Mouse (Mus musculus) stomach, postnatal 0 days (tissue): ENCODE measurements around the gene Anxa2.

ENCODE experiments used
- CTCF ChIP-seq: IDR thresholded peaks from 2 replicates; pipeline ENCODE4 v1.5.1; 2016; ENCODE audit warnings: antibody characterized with exemption, low read depth, mild to moderate bottlenecking, moderate library complexity
- EP300 ChIP-seq: optimal IDR thresholded peaks from 2 replicates; pipeline ENCODE3; 2016; ENCODE audit warnings: antibody characterized with exemption

GRCm38 (mm10) chr9:69488510-69488909 is 35.1 kb downstream of the Anxa2 start:
- TF ChIP-seq CTCF (no peak), EP300 (no peak)
